Mouse (Mus musculus): ENCODE measurements around the gene Eif2d. TPM values are rescaled to one million over a fixed set of nuclear protein-coding genes. Genes with fewer than 3 reads are reported as not detected.

Gene Eif2d
- polyA plus RNA-seq, 1 experiment from 2014 or later = 55.7 TPM

GRCm38 (mm10) chr1:131233527-131233926, 80.5 kb downstream of the Eif2d start:
- no peaks in the 10 kb centered on the region for H3K9me3 ChIP-seq (ENCODE audit: control insufficient read depth, low read length)
- H3K27ac ChIP-seq (ENCODE audit: low read depth, low read length) = no peak overlapping the region
- H3K4me2 ChIP-seq = no peak overlapping the region
- no peaks in the 10 kb centered on the region for H3K27me3 ChIP-seq (ENCODE audit: control insufficient read depth, insufficient read depth, low read length)
- H3K4me3 ChIP-seq (ENCODE audit: low read depth, low read length) = no peak overlapping the region
- WGBS = 67% methylated on average over 12 of the region's 12 CpGs
- H3K9ac ChIP-seq (ENCODE audit: low read length) = no peak overlapping the region
- H3K36me3 ChIP-seq (ENCODE audit: control insufficient read depth, insufficient read depth, low read length) = no peaks in the 10 kb centered on the region
- DNase-seq (ENCODE audit: low spot score, missing footprints) = peak; percentile 33
- ATAC-seq (ENCODE audit: low FRiP score) = no peak
- H3K4me1 ChIP-seq (ENCODE audit: control insufficient read depth, insufficient read depth, low read length) = no peaks in the 10 kb centered on the region

DNA sequence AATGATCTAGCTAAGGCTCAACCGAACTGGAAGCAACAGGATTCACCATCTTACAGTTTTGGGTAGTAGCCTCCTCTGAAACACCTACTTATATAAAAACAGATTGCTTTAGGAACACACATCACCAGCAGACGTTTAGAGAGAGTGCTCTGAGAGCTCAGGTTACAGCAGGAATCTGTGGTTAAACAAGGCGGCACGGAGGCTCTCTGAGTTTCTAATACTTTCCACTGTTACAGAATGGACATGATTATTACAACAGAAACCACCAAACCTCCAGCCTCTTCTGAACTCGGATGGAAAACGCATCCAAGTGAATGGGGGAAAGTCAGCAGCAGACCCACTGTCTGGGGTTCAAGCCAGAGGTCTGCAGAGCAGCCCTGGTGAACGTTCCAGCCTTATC, 83.1 kb downstream of the Eif2d start:
- no peak overlapping the region for H3K4me2 ChIP-seq
- H3K4me1 ChIP-seq (ENCODE audit: control insufficient read depth, insufficient read depth, low read length) = no peaks in the 10 kb centered on the region
- 71% methylated on average over 7 of the region's 7 CpGs for WGBS
- H3K9ac ChIP-seq (ENCODE audit: low read length) = no peak overlapping the region
- DNase-seq (ENCODE audit: low spot score, missing footprints) = peak; percentile 49
- H3K36me3 ChIP-seq (ENCODE audit: control insufficient read depth, insufficient read depth, low read length) = no peaks in the 10 kb centered on the region
- H3K27ac ChIP-seq (ENCODE audit: low read depth, low read length) = no peak overlapping the region
- no peak overlapping the region for H3K4me3 ChIP-seq (ENCODE audit: low read depth, low read length)
- H3K27me3 ChIP-seq (ENCODE audit: control insufficient read depth, insufficient read depth, low read length) = peaks cover 2% of the 10 kb centered on the region
- H3K9me3 ChIP-seq (ENCODE audit: control insufficient read depth, low read length) = no peaks in the 10 kb centered on the region
- ATAC-seq (ENCODE audit: low FRiP score) = no peak

Other genes with a start within 250 kb of the Eif2d start
- gene Il20, start 241.7 kb upstream of the Eif2d start, polyA plus RNA-seq (2014; fragmentation: Nextera tagmentation; extraction: Ambion mirVana) = not detected in 2 replicates
- gene Il19, start 213.1 kb upstream of the Eif2d start, polyA plus RNA-seq (2014; fragmentation: Nextera tagmentation; extraction: Ambion mirVana) = not detected in 2 replicates
- not detected in 2 replicates for gene Il10, start 133.3 kb upstream of the Eif2d start, polyA plus RNA-seq (2014; fragmentation: Nextera tagmentation; extraction: Ambion mirVana)
- 49.8 and 56.0 TPM in 2 replicates for gene Mapkapk2, start 55.4 kb upstream of the Eif2d start, polyA plus RNA-seq (2014; fragmentation: Nextera tagmentation; extraction: Ambion mirVana)
- gene Dyrk3, start 14.8 kb upstream of the Eif2d start, polyA plus RNA-seq (2014; fragmentation: Nextera tagmentation; extraction: Ambion mirVana) = 17.2 and 23.4 TPM in 2 replicates
- 0.52 and 1.00 TPM in 2 replicates for gene Rassf5, start 92.1 kb downstream of the Eif2d start, polyA plus RNA-seq (2014; fragmentation: Nextera tagmentation; extraction: Ambion mirVana)
- gene Ikbke, start 126.4 kb downstream of the Eif2d start, polyA plus RNA-seq (2014; fragmentation: Nextera tagmentation; extraction: Ambion mirVana) = 0.55 and 0.57 TPM in 2 replicates